Mouse (Mus musculus): ENCODE measurements around the gene Serpinb6b. TPM values are rescaled to one million over a fixed set of nuclear protein-coding genes. Genes with fewer than 3 reads are reported as not detected.
A peak's percentile ranks its signal among the peaks of the same experiment; 100 is the strongest.
"Not testable (repeated sequence)": the region's sequence is repeated elsewhere in the genome, so short reads cannot be mapped to it uniquely, and the experiment has no call there.

Serpinb6b gene
- 12.3 and 12.7 TPM in 2 replicates for polyA plus RNA-seq (2012; ENCODE audit: insufficient read depth, insufficient read length, missing spikeins)

- peak; percentile 77 for TF ChIP-seq CTCF (IDR thresholded peaks at IDR 0.05; ENCODE audit: low read depth, low read length)
- TF ChIP-seq POLR2A (IDR thresholded peaks at IDR 0.05; ENCODE audit: borderline replicate concordance, low read depth, low read length) = no peak
- H3K4me1 ChIP-seq (ENCODE audit: control insufficient read depth, insufficient read depth, low read length) = peaks cover 10% of the 10 kb centered on the region
Observed at GRCm38 (mm10) chr13:32964989-32965811, at the start of gene Serpinb6b. Gene Serpinb6b, plus strand, starts transcription at chr13:32965209.

DNA sequence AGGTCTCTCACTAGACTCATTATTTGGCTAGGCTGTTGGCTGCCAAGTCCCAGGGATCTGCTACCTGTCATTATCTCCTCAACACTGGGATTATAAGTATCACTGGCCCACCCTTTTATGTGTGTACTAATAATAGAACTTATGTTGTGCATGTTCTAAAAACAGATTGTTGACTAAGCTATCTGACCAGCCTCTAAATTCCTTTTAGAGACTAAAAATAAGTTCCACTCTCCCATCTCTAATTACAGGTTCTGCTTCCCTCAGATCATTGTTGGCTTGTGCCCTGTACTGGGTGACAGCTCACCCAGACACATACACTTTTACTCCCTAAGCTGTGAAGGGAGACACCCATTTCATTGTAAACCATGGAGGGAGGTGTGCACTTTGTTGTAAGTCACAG is 42.4 kb upstream of the Serpinb6b start:
- Histone ChIP-seq H3K27ac (ENCODE audit: insufficient read depth, low read depth, low read length) (0 out of 2 replicates have a peak overlapping the region, but pooled peaks have one; percentile 15), H3K4me3 (ENCODE audit: insufficient read depth, low read length) (no peak overlapping the region), H3K4me1 (ENCODE audit: control insufficient read depth, insufficient read depth, low read length) (peaks cover 11% of the 10 kb centered on the region)
- TF ChIP-seq POLR2A (IDR thresholded peaks at IDR 0.05; ENCODE audit: borderline replicate concordance, low read depth, low read length) (no peak), CTCF (IDR thresholded peaks at IDR 0.05; ENCODE audit: low read depth, low read length) (no peak)

More at GRCm38 (mm10) chr13:32964989-32965811, at the start of gene Serpinb6b:
- Histone ChIP-seq H3K27ac (ENCODE audit: insufficient read depth, low read depth, low read length) (peak within 1 kb of the TSS; percentile 30; the same call in 1 of the 2 replicates), H3K4me3 (ENCODE audit: insufficient read depth, low read length) (peak within 1 kb of the TSS; percentile 59)

- no peak overlapping the region for H3K4me3 ChIP-seq (ENCODE audit: insufficient read depth, low read length)
- H3K27ac ChIP-seq (ENCODE audit: insufficient read depth, low read depth, low read length) = no peak overlapping the region
- no peak for TF ChIP-seq CTCF (IDR thresholded peaks at IDR 0.05; ENCODE audit: low read depth, low read length)
- TF ChIP-seq POLR2A (IDR thresholded peaks at IDR 0.05; ENCODE audit: borderline replicate concordance, low read depth, low read length) = no peak
Observed at GRCm38 (mm10) chr13:32924578-32925360, 40.2 kb upstream of the Serpinb6b start.

DNA sequence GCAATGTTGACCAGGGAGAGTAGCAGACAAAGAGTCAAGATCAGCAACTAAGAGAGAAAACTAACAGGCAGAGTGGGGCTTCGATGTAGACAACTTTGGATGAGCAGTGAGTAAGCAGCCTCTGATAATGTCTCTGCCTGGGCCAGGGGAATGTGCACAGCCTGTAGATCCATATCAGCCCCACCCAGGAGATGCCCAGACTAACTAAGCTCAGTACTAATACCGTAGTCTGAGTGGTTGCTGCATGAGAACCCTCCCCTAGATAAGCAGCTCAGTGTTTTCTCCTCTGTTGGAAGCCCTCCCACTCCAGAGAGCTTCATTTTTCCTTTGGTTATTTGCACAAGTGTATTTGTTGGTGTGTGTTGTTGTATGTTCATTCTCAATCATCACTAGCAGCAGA is 38.3 kb upstream of the Serpinb6b start:
- TF ChIP-seq POLR2A (IDR thresholded peaks at IDR 0.05; ENCODE audit: borderline replicate concordance, low read depth, low read length) = no peak
- no peak for TF ChIP-seq CTCF (IDR thresholded peaks at IDR 0.05; ENCODE audit: low read depth, low read length)
- peaks cover 32% of the 10 kb centered on the region for H3K4me1 ChIP-seq (ENCODE audit: control insufficient read depth, insufficient read depth, low read length)
- H3K27ac ChIP-seq (ENCODE audit: insufficient read depth, low read depth, low read length) = no peak overlapping the region
- H3K4me3 ChIP-seq (ENCODE audit: insufficient read depth, low read length) = no peak overlapping the region

More at GRCm38 (mm10) chr13:32924578-32925360, 40.2 kb upstream of the Serpinb6b start:
- peaks cover 29% of the 10 kb centered on the region for H3K4me1 ChIP-seq (ENCODE audit: control insufficient read depth, insufficient read depth, low read length)

DNA sequence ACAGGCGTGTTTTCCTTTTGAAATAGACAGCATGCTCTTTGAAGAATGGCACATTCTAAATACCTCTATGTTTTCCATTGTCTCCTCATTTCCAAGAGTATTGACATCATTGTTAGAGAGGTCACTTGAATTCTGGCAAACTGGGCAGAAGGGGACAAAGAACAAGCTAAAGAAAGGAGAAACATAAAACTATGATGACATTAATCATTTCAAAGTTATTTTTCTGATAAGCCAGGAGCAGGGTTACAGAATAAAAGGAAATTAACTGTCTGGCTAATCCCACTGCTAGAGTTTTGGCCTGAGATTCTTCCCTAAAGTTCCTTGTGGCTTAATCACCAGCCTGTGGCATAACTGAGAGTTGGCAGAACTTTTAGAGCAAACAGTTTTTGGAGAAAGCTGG is 37.8 kb upstream of the Serpinb6b start:
- H3K27ac ChIP-seq (ENCODE audit: insufficient read depth, low read depth, low read length) = no peak overlapping the region
- TF ChIP-seq CTCF (IDR thresholded peaks at IDR 0.05; ENCODE audit: low read depth, low read length) (no peak), POLR2A (IDR thresholded peaks at IDR 0.05; ENCODE audit: borderline replicate concordance, low read depth, low read length) (no peak)
- H3K4me1 ChIP-seq (ENCODE audit: control insufficient read depth, insufficient read depth, low read length) = peaks cover 32% of the 10 kb centered on the region
- H3K4me3 ChIP-seq (ENCODE audit: insufficient read depth, low read length) = no peak overlapping the region

- Histone ChIP-seq H3K27ac (ENCODE audit: insufficient read depth, low read depth, low read length) (peak overlapping the region; percentile 78), H3K4me1 (ENCODE audit: control insufficient read depth, insufficient read depth, low read length) (peaks cover 31% of the 10 kb centered on the region), H3K4me3 (ENCODE audit: insufficient read depth, low read length) (no peak overlapping the region)
- TF ChIP-seq POLR2A (IDR thresholded peaks at IDR 0.05; ENCODE audit: borderline replicate concordance, low read depth, low read length) = no peak
- TF ChIP-seq CTCF (IDR thresholded peaks at IDR 0.05; ENCODE audit: low read depth, low read length) = no peak
Observed at GRCm38 (mm10) chr13:32929107-32929750, 35.8 kb upstream of the Serpinb6b start.

GRCm38 (mm10) chr13:32934706-32935381 is 30.2 kb upstream of the Serpinb6b start:
- Histone ChIP-seq H3K27ac (ENCODE audit: insufficient read depth, low read depth, low read length) (peak overlapping the region; percentile 89), H3K4me1 (ENCODE audit: control insufficient read depth, insufficient read depth, low read length) (peaks cover 39% of the 10 kb centered on the region), H3K4me3 (ENCODE audit: insufficient read depth, low read length) (no peak overlapping the region)
- TF ChIP-seq CTCF (IDR thresholded peaks at IDR 0.05; ENCODE audit: low read depth, low read length) = no peak
- TF ChIP-seq POLR2A (IDR thresholded peaks at IDR 0.05; ENCODE audit: borderline replicate concordance, low read depth, low read length) = no peak

- H3K4me3 ChIP-seq (ENCODE audit: insufficient read depth, low read length); H3K27ac ChIP-seq (ENCODE audit: insufficient read depth, low read depth, low read length): not testable (repeated sequence)
- H3K4me1 ChIP-seq (ENCODE audit: control insufficient read depth, insufficient read depth, low read length) = peaks cover 43% of the 10 kb centered on the region
Observed at GRCm38 (mm10) chr13:32938275-32938674, 26.7 kb upstream of the Serpinb6b start.

DNA sequence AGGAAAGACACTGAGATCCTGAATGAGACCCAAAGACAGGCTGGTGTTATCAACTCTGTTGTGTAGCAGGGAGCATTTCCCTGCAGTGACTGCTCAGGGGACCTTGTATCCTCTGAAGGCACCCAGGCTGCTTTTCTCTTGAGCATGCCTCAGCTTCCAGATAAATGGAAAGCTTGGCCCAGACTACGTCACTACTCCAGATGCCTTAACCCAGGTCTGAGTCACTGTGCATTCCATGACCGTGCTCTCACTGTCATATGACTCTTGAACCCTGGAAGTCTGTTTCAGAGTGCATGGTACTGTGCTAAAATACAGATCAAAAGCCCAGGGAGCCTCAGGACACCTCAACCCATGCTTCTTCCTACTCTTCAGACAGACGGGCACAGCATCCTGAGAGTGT is 25.8 kb upstream of the Serpinb6b start:
- Histone ChIP-seq H3K4me1 (ENCODE audit: control insufficient read depth, insufficient read depth, low read length) (peaks cover 36% of the 10 kb centered on the region), H3K27ac (ENCODE audit: insufficient read depth, low read depth, low read length) (peak overlapping the region; percentile 57)
- H3K4me3 ChIP-seq (ENCODE audit: insufficient read depth, low read length) = not testable (repeated sequence)
